Mouse (Mus musculus): ENCODE measurements around the gene Phc2. TPM values are rescaled to one million over a fixed set of nuclear protein-coding genes. Genes with fewer than 3 reads are reported as not detected.

Phc2 gene
- total and polyA plus RNA-seq, 3 experiments, result 23.7 to 65.5 TPM; not detected in 1

GRCm38 (mm10) chr4:128724059-128724458, 69.6 kb downstream of the Phc2 start:
- H3K9ac ChIP-seq (ENCODE audit: control insufficient read depth, low read depth, low read length, poor library complexity, severe bottlenecking), result no peak overlapping the region
- TF ChIP-seq MAZ (IDR thresholded peaks at IDR 0.05; ENCODE audit: low read depth, low read length) (no peak), ZNF384 (IDR thresholded peaks at IDR 0.05; ENCODE audit: low read depth, low read length) (no peak), SMC3 (IDR thresholded peaks at IDR 0.05; ENCODE audit: low read depth, low read length) (no peak), POLR2AphosphoS5 (IDR thresholded peaks at IDR 0.05; ENCODE audit: borderline replicate concordance, low read depth, low read length) (no peak), ELF1 (IDR thresholded peaks at IDR 0.05; ENCODE audit: low read depth, low read length) (no peak), MYC (IDR thresholded peaks at IDR 0.05; ENCODE audit: low read depth, low read length) (no peak), ZKSCAN1 (IDR thresholded peaks at IDR 0.05; ENCODE audit: low read depth, low read length) (no peak), BHLHE40 (IDR thresholded peaks at IDR 0.05; ENCODE audit: borderline replicate concordance, low read depth, low read length) (no peak), POLR2A (IDR thresholded peaks at IDR 0.05; ENCODE audit: control insufficient read depth in 1 of 2, insufficient read depth in 1 of 2, low read depth in 1 of 2, low read length in 2 of 2, poor library complexity in 1 of 2) (no peak), GABPA (IDR thresholded peaks at IDR 0.05; ENCODE audit: low read depth, low read length) (no peak), SIN3A (IDR thresholded peaks at IDR 0.05; ENCODE audit: low read length) (no peak), NRF1 (IDR thresholded peaks at IDR 0.05; ENCODE audit: insufficient read depth, low read depth, low read length, poor library complexity, severe bottlenecking) (no peak)
- H3K79me2 ChIP-seq (ENCODE audit: control insufficient read depth, insufficient read depth, low read length, poor library complexity), result peaks cover 20% of the 10 kb centered on the region
- no peak overlapping the region for H3K27ac ChIP-seq (ENCODE audit: control insufficient read depth, low read depth, low read length)
- no peak for DNase-seq (ENCODE audit: low read depth, low spot score)
- H3K4me3 ChIP-seq (ENCODE audit: control insufficient read depth in 1 of 2, insufficient read depth in 1 of 2, low read depth in 2 of 2, low read length in 2 of 2), result no peak overlapping the region
- no peaks in the 10 kb centered on the region for H3K9me3 ChIP-seq (replicated peaks; ENCODE audit: insufficient read depth, low read length)
- peaks cover 0 to 27% of the 10 kb centered on the region in 2 experiments; a peak in 2 of 4 replicates for H3K36me3 ChIP-seq (ENCODE audit: control insufficient read depth in 1 of 2, insufficient read depth in 2 of 2, low read length in 2 of 2)
- no peaks in the 10 kb centered on the region for H3K27me3 ChIP-seq (ENCODE audit: control insufficient read depth in 1 of 2, insufficient read depth in 2 of 2, low read length in 2 of 2)
- H3K4me1 ChIP-seq (ENCODE audit: control insufficient read depth in 1 of 2, insufficient read depth in 2 of 2, low read length in 2 of 2), result peaks cover 9 to 26% of the 10 kb centered on the region in 2 experiments

GRCm38 (mm10) chr4:128727019-128727720, 72.7 kb downstream of the Phc2 start:
- Histone ChIP-seq H3K9me3 (replicated peaks; ENCODE audit: insufficient read depth, low read length) (no peaks in the 10 kb centered on the region), H3K27ac (ENCODE audit: control insufficient read depth, low read depth, low read length) (peak overlapping the region; percentile 66), H3K79me2 (ENCODE audit: control insufficient read depth, insufficient read depth, low read length, poor library complexity) (peaks cover 30% of the 10 kb centered on the region), H3K9ac (ENCODE audit: control insufficient read depth, low read depth, low read length, poor library complexity, severe bottlenecking) (peak overlapping the region; percentile 92), H3K36me3 (ENCODE audit: control insufficient read depth in 1 of 2, insufficient read depth in 2 of 2, low read length in 2 of 2) (peaks cover 2 to 21% of the 10 kb centered on the region in 2 experiments; a peak in 3 of 4 replicates), H3K27me3 (ENCODE audit: control insufficient read depth in 1 of 2, insufficient read depth in 2 of 2, low read length in 2 of 2) (no peaks in the 10 kb centered on the region), H3K4me1 (ENCODE audit: control insufficient read depth in 1 of 2, insufficient read depth in 2 of 2, low read length in 2 of 2) (peaks cover 9 to 22% of the 10 kb centered on the region in 2 experiments; a peak in 3 of 4 replicates), H3K4me3 (ENCODE audit: control insufficient read depth in 1 of 2, insufficient read depth in 1 of 2, low read depth in 2 of 2, low read length in 2 of 2) (peak overlapping the region; percentile 93 to 98)
- TF ChIP-seq MEF2A (IDR thresholded peaks at IDR 0.05; ENCODE audit: extremely low read depth, insufficient replicate concordance, low read depth, low read length, poor library complexity, severe bottlenecking), result no peak
- TF ChIP-seq ZKSCAN1 (IDR thresholded peaks at IDR 0.05; ENCODE audit: low read depth, low read length), result no peak
- 0 out of 2 replicates have a peak, but pooled peaks have one; percentile 19 for TF ChIP-seq ELF1 (IDR thresholded peaks at IDR 0.05; ENCODE audit: low read depth, low read length)
- no peak for TF ChIP-seq KAT2A (conservative IDR thresholded peaks at IDR 0.05; ENCODE audit: low read depth, low read length)
- no peak for TF ChIP-seq MYB (IDR thresholded peaks at IDR 0.05; ENCODE audit: low read depth, low read length)
- TF ChIP-seq TBP (IDR thresholded peaks at IDR 0.05; ENCODE audit: low read depth, low read length), result peak; percentile 19; the same call in 1 of the 2 replicates
- peak; percentile 46 for TF ChIP-seq SIN3A (IDR thresholded peaks at IDR 0.05; ENCODE audit: low read length)
- TF ChIP-seq POLR2A (IDR thresholded peaks at IDR 0.05; ENCODE audit: control insufficient read depth in 1 of 2, insufficient read depth in 1 of 2, low read depth in 1 of 2, low read length in 2 of 2, poor library complexity in 1 of 2), result peak; percentile 40 to 80; a peak in 3 of 4 replicates
- TF ChIP-seq MXI1 (IDR thresholded peaks at IDR 0.05; ENCODE audit: low read depth, low read length), result peak; percentile 24; the same call in 1 of the 2 replicates
- TF ChIP-seq POLR2AphosphoS2 (IDR thresholded peaks at IDR 0.05; ENCODE audit: low read length), result 0 out of 2 replicates have a peak, but pooled peaks have one; percentile 31
- peak; percentile 61 for TF ChIP-seq NELFE (IDR thresholded peaks at IDR 0.05; ENCODE audit: low read depth, low read length)
- TF ChIP-seq HCFC1 (IDR thresholded peaks at IDR 0.05; ENCODE audit: low read depth, low read length), result 0 out of 2 replicates have a peak, but pooled peaks have one; percentile 36
- peak; percentile 63; the same call in 1 of the 2 replicates for TF ChIP-seq MAZ (IDR thresholded peaks at IDR 0.05; ENCODE audit: low read depth, low read length)
- DNase-seq (ENCODE audit: low read depth, low spot score), result peak; percentile 76

All from MEL (cell line).